Comparison of ENCODE assay signal across 9 mouse cellular contexts in the genomic region with DNA sequence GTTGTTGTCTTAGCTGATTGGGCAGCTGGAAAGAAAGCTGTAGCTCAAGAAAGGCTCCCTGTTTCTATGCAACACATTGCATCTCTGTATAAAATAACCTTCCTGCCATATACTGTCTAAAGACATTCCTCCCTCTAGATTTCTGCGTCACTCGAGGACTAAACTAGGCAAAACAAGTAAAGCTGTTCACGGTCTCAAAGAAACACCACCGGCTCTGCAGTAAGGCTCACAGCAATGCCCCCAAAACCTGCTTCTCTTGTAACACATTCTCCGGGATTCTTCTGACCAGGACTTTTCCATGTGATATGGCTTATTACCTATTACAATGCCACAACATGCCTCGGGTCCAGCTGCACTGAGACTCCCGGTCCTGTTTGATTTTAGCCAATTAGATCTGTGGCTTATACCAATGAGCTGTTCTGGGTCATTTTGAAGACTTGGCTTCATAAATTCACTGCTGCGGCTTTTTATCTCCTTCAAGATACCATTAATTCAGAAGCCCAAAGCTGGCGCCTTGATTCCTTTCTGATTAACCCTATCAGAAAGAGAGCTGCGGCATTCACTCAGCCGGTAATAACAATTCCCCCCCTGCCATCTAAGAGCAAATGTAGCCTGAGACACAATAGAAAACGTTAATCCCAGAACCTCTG.
DNase-seq lines count a peak whose midpoint lies in the region; ATAC-seq lines count a peak whose summit lies in the region.
"Had no signal": no experiment of that assay in that cellular context is flagged by ENCODE, and none has a peak within 500 bp of the region (broad histone marks: within the 10 kb centered on the region; RNA-seq: fewer than 3 reads in every experiment).

No protein-coding gene starts in this region.

- H3K9me3 ChIP-seq in forebrain, embryonic 13.5 days (replicated peaks): no peaks in the 10 kb centered on the region
- no peaks in the 10 kb centered on the region for H3K9me3 ChIP-seq in hindbrain, embryonic 14.5 days (ENCODE audit: control insufficient read depth, low read length)
- H3K9me3 ChIP-seq: embryonic facial prominence, embryonic 12.5 days; intestine, embryonic 15.5 days had no signal

- H3K4me2 ChIP-seq in forebrain, embryonic 13.5 days: peak overlapping the region; percentile 53
- H3K4me2 ChIP-seq in hindbrain, embryonic 14.5 days (replicated peaks): peak overlapping the region; percentile 28
- H3K4me2 ChIP-seq: embryonic facial prominence, embryonic 12.5 days; intestine, embryonic 15.5 days had no signal

- H3K27me3 ChIP-seq in forebrain, embryonic 13.5 days: no peaks in the 10 kb centered on the region
- no peaks in the 10 kb centered on the region for H3K27me3 ChIP-seq in hindbrain, embryonic 14.5 days (ENCODE audit: control insufficient read depth, insufficient read depth, low read length)
- H3K27me3 ChIP-seq: embryonic facial prominence, embryonic 12.5 days; intestine, embryonic 15.5 days had no signal

- peaks cover 16% of the 10 kb centered on the region for H3K4me1 ChIP-seq in forebrain, embryonic 13.5 days
- H3K4me1 ChIP-seq in hindbrain, embryonic 14.5 days (replicated peaks; ENCODE audit: control insufficient read depth, insufficient read depth, low read length): no peaks in the 10 kb centered on the region
- H3K4me1 ChIP-seq: intestine, embryonic 15.5 days had no signal

- 12% methylated on average over 12 of the region's 12 CpGs for WGBS in forebrain, embryonic 13.5 days
- WGBS in hindbrain, embryonic 14.5 days: 38% methylated on average over 12 of the region's 12 CpGs

- H3K9ac ChIP-seq in forebrain, embryonic 13.5 days: peak overlapping the region; percentile 40; the same call in 1 of the 2 replicates
- peak overlapping the region; percentile 22; the same call in 1 of the 2 replicates for H3K9ac ChIP-seq in hindbrain, embryonic 14.5 days
- H3K9ac ChIP-seq: embryonic facial prominence, embryonic 12.5 days; intestine, embryonic 15.5 days had no signal

- intact Hi-C loops in left cerebral cortex, postnatal 36 days (cut with DNase I): loop anchor here (2.0 kb wide), 1 partner anchor 162 kb away; no protein-coding TSS in a partner anchor

- no peaks in the 10 kb centered on the region for H3K36me3 ChIP-seq in forebrain, embryonic 13.5 days (ENCODE audit: poor library complexity, severe bottlenecking)
- H3K36me3 ChIP-seq in hindbrain, embryonic 14.5 days (replicated peaks; ENCODE audit: control insufficient read depth, insufficient read depth): no peaks in the 10 kb centered on the region
- H3K36me3 ChIP-seq: embryonic facial prominence, embryonic 12.5 days; intestine, embryonic 15.5 days had no signal

- H3K4me3 ChIP-seq in forebrain, embryonic 13.5 days: peak overlapping the region; percentile 23
- H3K4me3 ChIP-seq in hindbrain, embryonic 14.5 days (replicated peaks; ENCODE audit: low read length): no peak overlapping the region
- H3K4me3 ChIP-seq: embryonic facial prominence, embryonic 12.5 days; intestine, embryonic 15.5 days had no signal

- peak; percentile 71 for ATAC-seq in forebrain, embryonic 13.5 days
- no peak for ATAC-seq in hindbrain, embryonic 14.5 days (ENCODE audit: low FRiP score)
- ATAC-seq: intestine, embryonic 15.5 days had no signal

- no peak overlapping the region for H3K27ac ChIP-seq in forebrain, embryonic 13.5 days
- H3K27ac ChIP-seq in hindbrain, embryonic 14.5 days: no peak overlapping the region
- H3K27ac ChIP-seq: embryonic facial prominence, embryonic 12.5 days; intestine, embryonic 15.5 days had no signal

- DNase-seq in hindbrain, embryonic 14.5 days (ENCODE audit: low spot score): no peak
- peak; percentile 41 to 43 for DNase-seq in left cerebral cortex, postnatal 36 days (ENCODE audit: low spot score in 2 of 2)
- DNase-seq in right cerebral cortex, adult 2 months (ENCODE audit: low spot score in 2 of 2): peak; percentile 37 to 57
- DNase-seq in lung, postnatal 25 days (ENCODE audit: low spot score): no peak
- DNase-seq in urinary bladder, postnatal 14 days (ENCODE audit: low spot score): no peak
- no peak for DNase-seq in c-Kit-positive CD71-positive TER-119-positive erythroid progenitor cells, embryonic 14.5 days (ENCODE audit: low spot score)

Comparison
In these comparisons a context has a peak if more than half of its experiments do, and no peak if none do; other contexts are left out.
1. DNase-seq: peak in left cerebral cortex, postnatal 36 days (2 of 2) and right cerebral cortex, adult 2 months (2 of 2); none in hindbrain, embryonic 14.5 days (single experiment), lung, postnatal 25 days (single experiment), urinary bladder, postnatal 14 days (single experiment) and c-Kit-positive CD71-positive TER-119-positive erythroid progenitor cells, embryonic 14.5 days (single experiment).